Mouse (Mus musculus): ENCODE measurements around the gene Trabd2b. TPM values are rescaled to one million over a fixed set of nuclear protein-coding genes. Genes with fewer than 3 reads are reported as not detected.

Trabd2b gene
- total RNA-seq, 1 experiment, result 0.31 TPM

DNA sequence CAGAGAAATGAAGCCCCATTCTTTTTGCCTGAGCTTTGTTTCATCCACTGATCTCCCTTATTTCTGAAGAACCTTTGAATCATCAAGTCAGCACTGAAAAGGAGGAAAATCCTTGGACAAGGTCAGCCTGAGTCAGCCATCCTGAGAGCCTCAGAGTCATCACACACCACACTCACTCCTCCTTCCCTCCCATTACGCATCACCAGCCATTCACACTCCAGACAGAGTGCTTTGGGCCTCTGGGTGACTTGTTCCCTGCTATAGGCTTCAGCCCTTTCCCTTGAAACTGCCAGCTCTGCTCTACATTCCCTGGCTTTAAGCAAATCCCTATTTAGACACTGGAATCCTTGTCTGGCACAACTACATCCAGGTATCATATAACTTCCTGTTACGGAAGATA lies 45.2 kb upstream of the Trabd2b start:
- TF ChIP-seq ZC3H11A (IDR thresholded peaks at IDR 0.05; ENCODE audit: borderline replicate concordance, low read depth, low read length) (no peak), CHD2 (IDR thresholded peaks at IDR 0.05; ENCODE audit: low read depth, low read length) (no peak), ZNF384 (IDR thresholded peaks at IDR 0.05; ENCODE audit: low read depth, low read length) (no peak), MAFK (IDR thresholded peaks at IDR 0.05; ENCODE audit: insufficient read depth, low read depth, low read length) (no peak), HCFC1 (IDR thresholded peaks at IDR 0.05; ENCODE audit: borderline replicate concordance, insufficient read depth, low read length) (no peak)
- Histone ChIP-seq H3K4me1 (ENCODE audit: control insufficient read depth in 2 of 2, insufficient read depth in 2 of 2, low read length in 2 of 2, poor library complexity in 1 of 2) (no peaks in the 10 kb centered on the region), H3K4me3 (ENCODE audit: insufficient read depth in 1 of 2, low read depth in 1 of 2, low read length in 2 of 2, poor library complexity in 1 of 2, severe bottlenecking in 1 of 2) (no peak overlapping the region), H3K9ac (ENCODE audit: insufficient read depth, low read depth, low read length, poor library complexity, severe bottlenecking) (no peak overlapping the region), H3K36me3 (ENCODE audit: control insufficient read depth, insufficient read depth, low read length, poor library complexity, severe bottlenecking) (no peaks in the 10 kb centered on the region), H3K9me3 (ENCODE audit: control insufficient read depth, insufficient read depth, low read depth, low read length) (no peaks in the 10 kb centered on the region), H3K27ac (ENCODE audit: insufficient read depth, low read depth, low read length, poor library complexity, severe bottlenecking) (no peak overlapping the region)
- in situ Hi-C loops (cut with MboI; ENCODE audit: low sequenced_read_pairs in 2 of 2, unreplicated experiment in 2 of 2), result no loop called here
- DNase-seq (ENCODE audit: low read depth, low spot score), result no peak

DNA sequence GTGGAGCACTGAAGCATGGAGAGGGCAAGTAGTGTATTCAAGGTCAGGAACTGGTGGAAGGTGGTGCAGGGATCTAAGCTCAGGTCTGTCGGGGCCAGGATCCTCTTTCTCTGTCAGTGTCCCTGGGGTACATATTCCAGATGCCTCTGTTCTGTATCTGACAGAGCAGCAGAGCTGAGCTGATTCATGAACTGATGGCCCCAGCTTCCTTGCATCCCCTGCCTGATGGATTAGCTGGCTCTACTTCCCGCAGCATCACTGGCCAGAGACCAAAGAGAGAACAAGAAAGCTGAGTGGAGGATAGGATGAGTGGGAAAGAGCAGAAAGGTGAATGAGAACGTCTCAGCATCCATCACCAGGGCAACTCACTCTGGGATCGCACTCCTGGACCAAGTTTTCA lies 41.5 kb upstream of the Trabd2b start:
- no peak for DNase-seq (ENCODE audit: low read depth, low spot score)

DNA sequence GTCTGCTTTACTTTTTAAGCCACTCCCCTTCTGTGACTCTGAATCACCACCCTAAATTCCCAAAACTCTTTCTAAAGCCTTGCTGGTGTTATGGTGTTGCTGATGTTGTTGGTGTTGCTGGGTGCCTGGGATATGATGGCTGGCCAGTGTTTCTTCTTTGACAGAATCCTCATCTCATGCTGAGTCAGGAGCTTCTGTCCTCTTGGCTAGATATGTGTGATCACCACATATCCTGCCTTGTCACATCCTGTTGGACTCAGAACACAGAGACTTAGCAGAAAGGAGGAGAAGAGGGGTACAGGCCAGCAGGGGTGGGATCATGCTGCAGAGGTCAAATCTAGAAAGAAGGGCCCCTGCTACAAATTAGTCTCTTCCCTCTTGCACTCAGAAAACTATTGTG lies 40.9 kb upstream of the Trabd2b start:
- Histone ChIP-seq H3K9me3 (ENCODE audit: control insufficient read depth, insufficient read depth, low read depth, low read length) (no peaks in the 10 kb centered on the region), H3K36me3 (ENCODE audit: control insufficient read depth, insufficient read depth, low read length, poor library complexity, severe bottlenecking) (no peaks in the 10 kb centered on the region), H3K4me3 (ENCODE audit: insufficient read depth in 1 of 2, low read depth in 1 of 2, low read length in 2 of 2, poor library complexity in 1 of 2, severe bottlenecking in 1 of 2) (no peak overlapping the region), H3K27ac (ENCODE audit: insufficient read depth, low read depth, low read length, poor library complexity, severe bottlenecking) (no peak overlapping the region), H3K4me1 (ENCODE audit: control insufficient read depth in 2 of 2, insufficient read depth in 2 of 2, low read length in 2 of 2, poor library complexity in 1 of 2) (no peaks in the 10 kb centered on the region), H3K9ac (ENCODE audit: insufficient read depth, low read depth, low read length, poor library complexity, severe bottlenecking) (no peak overlapping the region)
- no peak for DNase-seq (ENCODE audit: low read depth, low spot score)
- in situ Hi-C loops (cut with MboI; ENCODE audit: low sequenced_read_pairs in 2 of 2, unreplicated experiment in 2 of 2), result no loop called here
- no peak for TF ChIP-seq MAFK (IDR thresholded peaks at IDR 0.05; ENCODE audit: insufficient read depth, low read depth, low read length)
- no peak for TF ChIP-seq ZC3H11A (IDR thresholded peaks at IDR 0.05; ENCODE audit: borderline replicate concordance, low read depth, low read length)
- TF ChIP-seq ZNF384 (IDR thresholded peaks at IDR 0.05; ENCODE audit: low read depth, low read length), result no peak
- no peak for TF ChIP-seq CHD2 (IDR thresholded peaks at IDR 0.05; ENCODE audit: low read depth, low read length)
- TF ChIP-seq HCFC1 (IDR thresholded peaks at IDR 0.05; ENCODE audit: borderline replicate concordance, insufficient read depth, low read length), result no peak

More for the DNA sequence above, 41.5 kb upstream of the Trabd2b start:
- Histone ChIP-seq H3K9ac (ENCODE audit: insufficient read depth, low read depth, low read length, poor library complexity, severe bottlenecking) (no peak overlapping the region), H3K27ac (ENCODE audit: insufficient read depth, low read depth, low read length, poor library complexity, severe bottlenecking) (no peak overlapping the region), H3K4me3 (ENCODE audit: insufficient read depth in 1 of 2, low read depth in 1 of 2, low read length in 2 of 2, poor library complexity in 1 of 2, severe bottlenecking in 1 of 2) (no peak overlapping the region), H3K4me1 (ENCODE audit: control insufficient read depth in 2 of 2, insufficient read depth in 2 of 2, low read length in 2 of 2, poor library complexity in 1 of 2) (no peaks in the 10 kb centered on the region), H3K9me3 (ENCODE audit: control insufficient read depth, insufficient read depth, low read depth, low read length) (no peaks in the 10 kb centered on the region), H3K36me3 (ENCODE audit: control insufficient read depth, insufficient read depth, low read length, poor library complexity, severe bottlenecking) (no peaks in the 10 kb centered on the region)
- TF ChIP-seq CHD2 (IDR thresholded peaks at IDR 0.05; ENCODE audit: low read depth, low read length) (no peak), ZC3H11A (IDR thresholded peaks at IDR 0.05; ENCODE audit: borderline replicate concordance, low read depth, low read length) (no peak), ZNF384 (IDR thresholded peaks at IDR 0.05; ENCODE audit: low read depth, low read length) (no peak), MAFK (IDR thresholded peaks at IDR 0.05; ENCODE audit: insufficient read depth, low read depth, low read length) (no peak), HCFC1 (IDR thresholded peaks at IDR 0.05; ENCODE audit: borderline replicate concordance, insufficient read depth, low read length) (no peak)
- in situ Hi-C loops (cut with MboI; ENCODE audit: low sequenced_read_pairs in 2 of 2, unreplicated experiment in 2 of 2), result no loop called here

DNA sequence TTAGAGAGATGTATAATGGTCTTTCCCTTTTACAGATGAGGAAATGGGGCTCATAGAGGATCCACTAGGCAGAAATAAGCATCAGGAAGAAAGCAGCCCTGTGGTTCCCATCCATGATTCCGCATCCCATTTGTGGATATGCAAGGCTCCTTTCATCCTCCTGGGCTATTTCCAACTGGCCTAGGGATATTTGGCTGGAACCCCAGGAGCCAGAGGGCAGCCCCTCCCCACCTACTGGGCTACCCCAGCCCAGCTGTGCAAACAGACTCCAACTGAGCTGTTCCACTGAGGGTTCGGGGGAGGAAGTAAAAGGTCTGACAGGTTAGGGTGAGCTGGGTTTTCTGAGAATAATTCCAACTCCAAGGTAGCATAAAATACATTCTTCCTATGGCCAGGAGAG lies 39.5 kb upstream of the Trabd2b start:
- no peaks in the 10 kb centered on the region for H3K9me3 ChIP-seq (ENCODE audit: control insufficient read depth, insufficient read depth, low read depth, low read length)
- no peak overlapping the region for H3K27ac ChIP-seq (ENCODE audit: insufficient read depth, low read depth, low read length, poor library complexity, severe bottlenecking)
- no peak for TF ChIP-seq MAFK (IDR thresholded peaks at IDR 0.05; ENCODE audit: insufficient read depth, low read depth, low read length)
- TF ChIP-seq ZNF384 (IDR thresholded peaks at IDR 0.05; ENCODE audit: low read depth, low read length), result no peak
- TF ChIP-seq CHD2 (IDR thresholded peaks at IDR 0.05; ENCODE audit: low read depth, low read length), result no peak
- no peak for TF ChIP-seq HCFC1 (IDR thresholded peaks at IDR 0.05; ENCODE audit: borderline replicate concordance, insufficient read depth, low read length)
- TF ChIP-seq ZC3H11A (IDR thresholded peaks at IDR 0.05; ENCODE audit: borderline replicate concordance, low read depth, low read length), result no peak
- H3K36me3 ChIP-seq (ENCODE audit: control insufficient read depth, insufficient read depth, low read length, poor library complexity, severe bottlenecking), result no peaks in the 10 kb centered on the region
- in situ Hi-C loops (cut with MboI; ENCODE audit: low sequenced_read_pairs in 2 of 2, unreplicated experiment in 2 of 2), result no loop called here
- H3K4me1 ChIP-seq (ENCODE audit: control insufficient read depth in 2 of 2, insufficient read depth in 2 of 2, low read length in 2 of 2, poor library complexity in 1 of 2), result no peaks in the 10 kb centered on the region
- no peak overlapping the region for H3K9ac ChIP-seq (ENCODE audit: insufficient read depth, low read depth, low read length, poor library complexity, severe bottlenecking)
- no peak for DNase-seq (ENCODE audit: low read depth, low spot score)
- H3K4me3 ChIP-seq (ENCODE audit: insufficient read depth in 1 of 2, low read depth in 1 of 2, low read length in 2 of 2, poor library complexity in 1 of 2, severe bottlenecking in 1 of 2), result no peak overlapping the region

DNA sequence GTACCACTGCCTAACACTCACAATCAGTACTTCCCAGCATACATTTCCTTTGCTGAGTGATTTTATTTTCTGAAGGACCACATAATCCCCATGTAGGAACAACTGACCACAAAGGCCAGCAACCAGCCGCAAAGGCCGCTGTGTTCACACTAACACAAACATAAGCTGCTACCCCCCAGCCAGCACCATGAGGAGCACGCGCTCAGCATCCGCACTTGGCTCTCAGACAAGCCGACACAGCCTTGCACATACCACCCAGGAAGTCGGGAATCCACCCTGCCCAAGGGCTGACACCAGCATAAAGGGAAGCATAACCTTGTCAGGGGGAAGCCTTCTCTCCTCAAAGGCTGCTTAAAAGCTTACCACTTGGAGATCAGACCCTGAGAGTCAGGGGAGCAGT lies 38.7 kb upstream of the Trabd2b start:
- Histone ChIP-seq H3K9me3 (ENCODE audit: control insufficient read depth, insufficient read depth, low read depth, low read length) (no peaks in the 10 kb centered on the region), H3K4me1 (ENCODE audit: control insufficient read depth in 2 of 2, insufficient read depth in 2 of 2, low read length in 2 of 2, poor library complexity in 1 of 2) (no peaks in the 10 kb centered on the region), H3K9ac (ENCODE audit: insufficient read depth, low read depth, low read length, poor library complexity, severe bottlenecking) (no peak overlapping the region), H3K27ac (ENCODE audit: insufficient read depth, low read depth, low read length, poor library complexity, severe bottlenecking) (no peak overlapping the region), H3K36me3 (ENCODE audit: control insufficient read depth, insufficient read depth, low read length, poor library complexity, severe bottlenecking) (no peaks in the 10 kb centered on the region), H3K4me3 (ENCODE audit: insufficient read depth in 1 of 2, low read depth in 1 of 2, low read length in 2 of 2, poor library complexity in 1 of 2, severe bottlenecking in 1 of 2) (no peak overlapping the region)
- no peak for DNase-seq (ENCODE audit: low read depth, low spot score)
- TF ChIP-seq ZC3H11A (IDR thresholded peaks at IDR 0.05; ENCODE audit: borderline replicate concordance, low read depth, low read length), result no peak
- TF ChIP-seq HCFC1 (IDR thresholded peaks at IDR 0.05; ENCODE audit: borderline replicate concordance, insufficient read depth, low read length), result no peak
- TF ChIP-seq CHD2 (IDR thresholded peaks at IDR 0.05; ENCODE audit: low read depth, low read length), result no peak
- TF ChIP-seq MAFK (IDR thresholded peaks at IDR 0.05; ENCODE audit: insufficient read depth, low read depth, low read length), result no peak
- TF ChIP-seq ZNF384 (IDR thresholded peaks at IDR 0.05; ENCODE audit: low read depth, low read length), result no peak
- in situ Hi-C loops (cut with MboI; ENCODE audit: low sequenced_read_pairs in 2 of 2, unreplicated experiment in 2 of 2), result no loop called here

Measured in ES-E14 (cell line).